ENCODE assay signal across 13 mouse cellular contexts in the genomic region with DNA sequence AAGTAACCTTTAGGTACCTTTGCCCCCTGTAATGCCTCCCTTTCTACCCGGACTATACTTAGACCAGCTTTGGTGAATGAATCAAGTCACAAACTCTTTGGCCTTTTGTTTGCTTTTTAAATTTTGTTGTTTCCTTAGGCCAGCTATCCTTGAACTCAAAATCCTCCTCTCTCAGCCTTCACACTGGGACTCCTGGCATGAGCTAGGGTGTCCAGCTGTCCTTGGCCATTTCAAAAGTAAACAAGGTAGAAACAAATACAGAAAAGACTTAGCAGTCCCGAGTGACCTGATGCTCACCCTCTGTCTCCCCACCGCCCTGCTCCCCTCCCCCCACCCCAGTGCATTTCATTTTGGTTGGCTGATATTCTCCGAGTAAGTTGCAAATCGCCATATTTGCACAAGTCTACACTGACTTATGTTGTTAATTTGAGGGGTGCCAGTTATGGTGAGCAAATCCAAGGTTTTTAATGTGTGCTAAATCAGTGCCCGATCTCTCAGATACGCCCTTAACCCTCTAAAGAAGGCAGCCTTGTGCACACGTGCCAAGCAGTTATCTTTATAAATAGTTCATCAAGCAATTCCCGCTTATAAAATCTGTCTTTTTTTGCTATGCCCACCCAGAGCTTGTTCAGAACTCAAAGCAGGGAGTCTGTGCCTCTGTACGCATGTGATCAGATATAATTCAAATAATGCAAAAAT. TPM values are rescaled to one million over a fixed set of nuclear protein-coding genes. Genes with fewer than 3 reads are reported as not detected.
DNase-seq lines count a peak whose midpoint lies in the region; ATAC-seq lines count a peak whose summit lies in the region.
"Had no signal": no experiment of that assay in that cellular context is flagged by ENCODE, and none has a peak within 500 bp of the region (broad histone marks: within the 10 kb centered on the region; RNA-seq: fewer than 3 reads in every experiment).

No protein-coding gene starts in this region.

- WGBS in forebrain, embryonic 16.5 days, result 68% methylated on average over 10 of the region's 10 CpGs
- 82% methylated on average over 10 of the region's 10 CpGs for WGBS in forebrain, embryonic 10.5 days
- WGBS in intestine, embryonic 15.5 days, result 59% methylated on average over 10 of the region's 10 CpGs
- WGBS in intestine, embryonic 16.5 days, result 60% methylated on average over 10 of the region's 10 CpGs
- 46% methylated on average over 10 of the region's 10 CpGs for WGBS in stomach, embryonic 15.5 days

- H3K4me2 ChIP-seq in forebrain, embryonic 16.5 days (ENCODE audit: low read length), result no peak overlapping the region
- H3K4me2 ChIP-seq in intestine, embryonic 15.5 days (replicated peaks), result no peak overlapping the region
- no peak overlapping the region for H3K4me2 ChIP-seq in intestine, embryonic 16.5 days (ENCODE audit: low read depth, low read length)
- H3K4me2 ChIP-seq in stomach, embryonic 15.5 days, result peak overlapping the region; percentile 51
- H3K4me2 ChIP-seq: hindbrain, embryonic 14.5 days had no signal

- H3K9me3 ChIP-seq in forebrain, embryonic 16.5 days (ENCODE audit: control insufficient read depth, low read length), result no peaks in the 10 kb centered on the region
- no peaks in the 10 kb centered on the region; the same call in 1 of the 2 replicates for H3K9me3 ChIP-seq in forebrain, embryonic 10.5 days
- H3K9me3 ChIP-seq in intestine, embryonic 15.5 days, result no peaks in the 10 kb centered on the region
- H3K9me3 ChIP-seq in intestine, embryonic 16.5 days (ENCODE audit: control insufficient read depth, low read length), result no peaks in the 10 kb centered on the region
- no peaks in the 10 kb centered on the region for H3K9me3 ChIP-seq in stomach, embryonic 15.5 days
- H3K9me3 ChIP-seq: limb, embryonic 12.5 days had no signal

- H3K36me3 ChIP-seq in forebrain, embryonic 16.5 days (ENCODE audit: control insufficient read depth, insufficient read depth), result no peaks in the 10 kb centered on the region
- no peaks in the 10 kb centered on the region for H3K36me3 ChIP-seq in forebrain, embryonic 10.5 days (replicated peaks)
- H3K36me3 ChIP-seq in intestine, embryonic 15.5 days, result no peaks in the 10 kb centered on the region
- H3K36me3 ChIP-seq in intestine, embryonic 16.5 days (ENCODE audit: control insufficient read depth, insufficient read depth, low read length), result no peaks in the 10 kb centered on the region
- no peaks in the 10 kb centered on the region for H3K36me3 ChIP-seq in stomach, embryonic 15.5 days
- H3K36me3 ChIP-seq: limb, embryonic 12.5 days had no signal

- no peak overlapping the region for H3K27ac ChIP-seq in forebrain, embryonic 16.5 days (ENCODE audit: low read length)
- no peak overlapping the region for H3K27ac ChIP-seq in forebrain, embryonic 10.5 days
- H3K27ac ChIP-seq in intestine, embryonic 15.5 days, result no peak overlapping the region
- H3K27ac ChIP-seq in intestine, embryonic 16.5 days (ENCODE audit: low read length), result no peak overlapping the region
- no peak overlapping the region; the same call in 1 of the 2 replicates for H3K27ac ChIP-seq in stomach, embryonic 15.5 days
- H3K27ac ChIP-seq: hindbrain, embryonic 14.5 days; limb, embryonic 12.5 days had no signal

- no peak overlapping the region for H3K4me3 ChIP-seq in forebrain, embryonic 16.5 days (replicated peaks; ENCODE audit: low read length)
- no peak overlapping the region for H3K4me3 ChIP-seq in forebrain, embryonic 10.5 days
- H3K4me3 ChIP-seq in intestine, embryonic 15.5 days (replicated peaks), result no peak overlapping the region
- no peak overlapping the region for H3K4me3 ChIP-seq in intestine, embryonic 16.5 days (ENCODE audit: low read length)
- H3K4me3 ChIP-seq in stomach, embryonic 15.5 days (replicated peaks), result peak overlapping the region; percentile 26; the same call in 1 of the 2 replicates
- H3K4me3 ChIP-seq: limb, embryonic 12.5 days had no signal

- H3K27me3 ChIP-seq in forebrain, embryonic 16.5 days (replicated peaks; ENCODE audit: control insufficient read depth, insufficient read depth, low read length), result no peaks in the 10 kb centered on the region
- H3K27me3 ChIP-seq in forebrain, embryonic 10.5 days (ENCODE audit: poor library complexity, severe bottlenecking), result no peaks in the 10 kb centered on the region
- H3K27me3 ChIP-seq in intestine, embryonic 15.5 days (replicated peaks), result no peaks in the 10 kb centered on the region
- no peaks in the 10 kb centered on the region for H3K27me3 ChIP-seq in intestine, embryonic 16.5 days (replicated peaks; ENCODE audit: control insufficient read depth, insufficient read depth, low read length)
- no peaks in the 10 kb centered on the region for H3K27me3 ChIP-seq in stomach, embryonic 15.5 days (replicated peaks)
- H3K27me3 ChIP-seq: limb, embryonic 12.5 days had no signal

- H3K9ac ChIP-seq in forebrain, embryonic 16.5 days (replicated peaks; ENCODE audit: low read depth, low read length), result no peak overlapping the region
- H3K9ac ChIP-seq in intestine, embryonic 15.5 days, result no peak overlapping the region
- H3K9ac ChIP-seq in intestine, embryonic 16.5 days (ENCODE audit: low read depth, low read length), result no peak overlapping the region
- H3K9ac ChIP-seq in stomach, embryonic 15.5 days, result no peak overlapping the region
- H3K9ac ChIP-seq: hindbrain, embryonic 14.5 days; limb, embryonic 12.5 days had no signal

- ATAC-seq in forebrain, embryonic 16.5 days, result peak; percentile 57
- peak; percentile 31; the same call in 1 of the 2 replicates for ATAC-seq in intestine, embryonic 15.5 days
- ATAC-seq in intestine, embryonic 16.5 days, result no peak
- ATAC-seq in stomach, embryonic 15.5 days (ENCODE audit: insufficient read depth, low FRiP score, low read depth), result no peak

- DNase-seq in forebrain, embryonic 10.5 days (ENCODE audit: extremely low spot score, low spot score), result no peak
- DNase-seq in ovary, adult 18-20 months (ENCODE audit: low spot score), result peak; percentile 13
- DNase-seq in ovary, postnatal 14 days (ENCODE audit: low spot score), result no peak
- DNase-seq in frontal cortex, adult 2 months (ENCODE audit: extremely low spot score in 1 of 2, low spot score in 1 of 2), result no peak
- DNase-seq: cerebellum, adult 8-10 months; kidney, adult 9 months had no signal

- H3K4me1 ChIP-seq in forebrain, embryonic 16.5 days (replicated peaks; ENCODE audit: control insufficient read depth, insufficient read depth, low read length), result peaks cover 4% of the 10 kb centered on the region; the same call in 1 of the 2 replicates
- 0 out of 2 replicates have a peak, but pooled peaks cover 6% of the 10 kb centered on the region for H3K4me1 ChIP-seq in forebrain, embryonic 10.5 days
- no peaks in the 10 kb centered on the region for H3K4me1 ChIP-seq in intestine, embryonic 15.5 days (replicated peaks)
- peaks cover 3% of the 10 kb centered on the region; the same call in 1 of the 2 replicates for H3K4me1 ChIP-seq in intestine, embryonic 16.5 days (ENCODE audit: control insufficient read depth, insufficient read depth, low read length)
- 0 out of 2 replicates have a peak, but pooled peaks cover 5% of the 10 kb centered on the region for H3K4me1 ChIP-seq in stomach, embryonic 15.5 days

RNA-seq across cellular contexts. Expression of gene Il12a, which starts 14.3 kb away (rescaled TPM):
- 0.32 TPM in 1 of 2 replicates, not detected in the other for polyA plus RNA-seq in forebrain, embryonic 16.5 days (2015; fragmentation: Nextera tagmentation; extraction: Ambion mirVana)
- polyA plus RNA-seq in forebrain, embryonic 10.5 days (2016; fragmentation: Nextera tagmentation; extraction: Ambion mirVana), result 0.26 TPM in 1 of 2 replicates, not detected in the other
- not detected in 2 replicates for polyA plus RNA-seq in intestine, embryonic 15.5 days (2015; fragmentation: Nextera tagmentation; extraction: Ambion mirVana)
- not detected in 2 replicates for polyA plus RNA-seq in intestine, embryonic 16.5 days (2015; fragmentation: Nextera tagmentation; extraction: Ambion mirVana)
- polyA plus RNA-seq in stomach, embryonic 15.5 days (2015; fragmentation: Nextera tagmentation; extraction: Ambion mirVana), result 0.14 and 0.28 TPM in 2 replicates
- polyA plus RNA-seq in frontal cortex, adult 2 months (2012; rRNA removed), result 4.0 and 5.5 TPM in 2 replicates
- polyA plus RNA-seq: brain, embryonic 14.5 days; hindbrain, embryonic 14.5 days; limb, embryonic 12.5 days had no signal

Comparison
In these comparisons a context has a peak if more than half of its experiments do, and no peak if none do; other contexts are left out.
1. ATAC-seq: peak in forebrain, embryonic 16.5 days (single experiment) and intestine, embryonic 15.5 days (single experiment); none in intestine, embryonic 16.5 days (single experiment) and stomach, embryonic 15.5 days (single experiment).